Mouse (Mus musculus) heart, postnatal 10 days (tissue): ENCODE measurements at regions not wholly inside any gene's neighbourhood (a gene's known extent, or its start where the extent isn't known, plus 50 kb on each side); places are given as distances from the start of the nearest gene placed in this dataset.
A peak's percentile ranks its signal among the peaks of the same experiment; 100 is the strongest.

Experiments used
- DNase-seq, 2 experiments: peaks; one replicate each; pipeline ENCODE4 v3.0.0; 2021
- intact Hi-C: fragments of 180-260 bp; cut with DNase I; formaldehyde crosslinking; loops from one replicate; pipeline ENCODE4 v1.15.1; 2025

DNA sequence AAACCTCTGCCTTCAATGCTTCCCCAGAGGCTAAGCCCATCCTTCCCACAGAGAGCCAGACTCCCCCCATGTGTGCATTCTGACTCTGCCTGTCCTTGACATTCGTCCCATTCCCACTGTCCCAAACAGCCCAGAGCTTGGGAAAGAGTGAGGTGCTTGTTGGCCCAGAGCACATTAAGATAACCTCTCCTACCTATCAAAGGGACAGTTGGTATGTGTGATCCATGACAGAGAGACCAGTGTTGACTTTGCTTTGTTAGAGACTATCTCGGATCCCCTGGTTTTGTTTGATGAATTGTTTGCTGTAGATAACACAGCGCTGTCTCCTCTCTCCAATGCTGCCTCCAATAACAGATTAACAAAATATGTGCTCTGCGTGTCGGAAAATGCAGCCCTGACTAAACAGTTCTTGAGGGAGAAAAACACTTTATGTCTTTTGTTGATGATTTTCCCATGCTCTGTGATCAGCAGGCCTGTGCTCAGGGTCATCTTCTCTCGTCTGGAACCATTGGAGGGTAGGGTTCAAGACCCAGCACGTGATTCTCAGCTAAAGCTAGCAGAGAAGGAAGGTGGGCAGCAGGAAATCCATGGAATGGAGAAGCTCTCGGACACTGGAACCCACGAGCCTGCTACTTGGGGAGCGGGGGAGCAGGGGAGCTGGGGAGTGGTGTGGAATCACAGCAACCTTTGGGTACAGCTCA, 217.2 kb upstream of the Clint1 start:
- DNase-seq, result no peak
- intact Hi-C loops, result no loop called here

- intact Hi-C loops, result no loop called here
- no peak for DNase-seq
Measured at GRCm38 (mm10) chr11:45635896-45636295, 216.0 kb upstream of the Clint1 start.

DNA sequence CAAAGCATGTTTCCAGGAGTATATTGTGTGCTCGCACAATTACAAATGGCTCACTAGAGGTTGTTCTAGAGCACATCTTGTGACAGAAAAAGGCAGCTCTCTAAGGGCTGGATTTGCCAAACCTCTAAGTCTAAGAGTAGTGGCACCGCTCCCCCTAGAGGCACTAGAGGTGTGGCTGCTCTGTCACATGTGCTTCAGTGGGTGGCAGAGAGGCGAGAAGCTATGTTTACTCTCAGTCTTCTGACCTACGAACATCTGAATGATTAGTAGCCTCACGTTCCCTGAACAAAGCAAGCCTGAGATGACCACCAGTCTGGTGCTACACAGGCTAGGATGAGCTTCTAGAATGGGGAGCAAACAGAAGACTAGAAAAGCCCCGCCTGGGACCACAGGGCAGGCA, 212.6 kb upstream of the Clint1 start:
- intact Hi-C loops, result no loop called here
- DNase-seq, result no peak

GRCm38 (mm10) chr11:45642142-45642756, 209.6 kb upstream of the Clint1 start:
- no peak for DNase-seq
- intact Hi-C loops, result no loop called here

GRCm38 (mm10) chr11:45643629-45644325, 208.1 kb upstream of the Clint1 start:
- intact Hi-C loops, result no loop called here
- DNase-seq, result no peak

DNA sequence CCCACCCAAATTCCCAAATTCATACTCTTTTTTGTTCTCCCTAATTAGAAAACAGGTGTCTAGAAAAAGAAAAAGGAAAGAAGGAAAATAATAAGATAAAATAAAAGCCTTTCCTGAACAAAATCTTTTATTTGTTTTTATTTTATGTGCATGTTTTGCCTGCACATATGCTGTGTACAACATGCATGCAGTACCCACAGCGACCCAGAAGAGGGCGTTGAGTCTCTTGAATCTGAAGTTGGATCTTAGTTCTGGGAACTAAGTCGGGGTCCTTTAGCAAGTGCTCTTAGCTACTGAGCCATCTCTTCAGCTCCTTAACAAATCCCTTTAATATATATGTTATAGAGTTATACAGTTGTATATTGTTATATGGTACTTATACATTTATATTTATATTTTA, 206.0 kb upstream of the Clint1 start:
- intact Hi-C loops, result no loop called here
- no peak for DNase-seq

DNA sequence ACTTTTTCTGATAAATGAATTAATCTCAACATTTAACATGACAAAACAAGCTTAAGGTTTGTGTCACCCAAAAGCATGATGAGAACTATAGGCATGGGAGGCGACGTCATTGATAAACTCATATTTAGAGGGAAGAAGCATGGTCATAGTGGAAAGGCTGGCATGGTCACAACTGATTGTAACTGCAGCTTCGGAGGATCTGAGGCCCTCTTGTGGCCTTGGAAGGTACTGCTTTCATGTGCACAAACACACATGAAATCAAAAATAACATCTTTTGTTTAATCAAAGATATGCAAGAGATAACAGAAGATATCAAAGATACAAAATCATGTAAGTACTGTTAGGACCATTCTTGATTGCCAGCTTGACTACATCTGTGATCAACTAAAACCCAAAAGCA, 204.0 kb upstream of the Clint1 start:
- peak in 1 of 2 experiments; percentile 26 for DNase-seq
- intact Hi-C loops, result no loop called here

DNA sequence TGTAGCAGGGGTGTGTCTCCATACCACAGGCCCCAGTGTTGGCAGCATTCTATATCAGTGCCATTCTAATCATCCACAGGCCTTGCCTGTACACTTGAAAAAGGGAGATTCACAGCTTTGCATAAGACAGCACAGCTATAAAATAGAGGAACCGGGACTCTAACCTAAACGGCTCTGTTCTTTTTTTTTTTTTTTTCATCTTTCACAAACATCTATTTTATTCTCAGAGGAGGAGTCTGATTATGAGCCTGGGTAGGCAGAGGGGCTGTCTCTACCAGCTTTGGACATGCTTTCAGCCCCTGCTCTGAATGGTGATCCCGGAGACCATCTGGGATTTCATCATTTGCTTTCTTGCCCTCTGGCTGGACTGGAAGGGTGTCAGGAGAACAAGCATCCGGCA, 195.6 kb upstream of the Clint1 start:
- DNase-seq, result no peak
- intact Hi-C loops, result no loop called here

- DNase-seq, result no peak
- intact Hi-C loops, result no loop called here
Measured at GRCm38 (mm10) chr11:45670156-45670830, 181.6 kb upstream of the Clint1 start.

DNA sequence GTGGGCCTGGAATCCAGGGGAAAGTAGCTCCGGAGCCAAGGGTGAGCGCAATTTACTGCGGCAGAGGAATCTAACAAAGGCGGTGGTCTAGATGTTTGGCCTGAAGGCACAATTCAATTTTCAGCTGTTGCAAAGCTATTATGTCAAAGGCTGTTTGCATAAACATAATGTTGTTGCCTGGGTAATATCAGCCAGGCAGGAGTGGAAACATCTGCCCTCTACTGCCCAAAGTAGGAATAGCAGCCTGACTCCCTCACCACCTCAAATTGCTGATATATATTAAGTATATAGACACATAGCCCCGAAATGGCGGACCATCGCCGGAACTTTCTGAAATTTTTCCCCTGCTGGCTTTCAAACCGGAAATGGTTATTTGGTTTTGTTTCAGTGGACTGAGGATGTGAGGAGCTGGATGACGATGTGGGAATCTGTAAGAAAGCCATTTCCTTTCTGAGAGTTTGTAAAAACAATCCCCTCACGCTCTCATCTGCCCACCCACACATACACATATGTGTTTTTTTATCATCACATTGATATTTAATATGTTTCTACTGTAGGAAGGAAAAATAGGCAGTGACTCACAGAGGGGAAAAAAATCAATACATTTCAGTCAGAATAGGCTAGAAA, 173.1 kb upstream of the Clint1 start:
- DNase-seq, result peak; percentile 84 to 86
- intact Hi-C loops, result loop anchor here (5.0 kb wide), 1 partner anchor 1066 kb away; no protein-coding TSS in a partner anchor

DNA sequence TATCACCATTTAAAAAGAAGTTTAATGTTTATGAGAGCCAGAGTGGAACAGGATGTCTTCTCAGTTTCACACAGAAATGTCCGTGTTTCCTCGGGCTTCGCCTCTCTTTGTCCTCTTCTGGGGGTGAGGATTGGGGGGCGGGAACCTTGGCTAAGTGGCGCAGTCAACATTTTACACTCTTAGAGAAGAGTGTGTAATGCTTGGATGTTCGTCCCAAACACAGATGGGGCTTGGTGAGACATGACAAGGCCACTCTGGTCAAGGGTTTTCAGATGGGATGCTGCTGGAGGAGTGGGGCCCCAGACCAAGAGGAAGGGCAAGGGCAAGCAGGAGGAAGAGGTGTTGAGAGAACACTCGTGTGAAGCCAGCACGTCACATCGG, 172.6 kb upstream of the Clint1 start:
- no peak for DNase-seq
- intact Hi-C loops, result loop anchor here (5.0 kb wide), 1 partner anchor 1067 kb away; no protein-coding TSS in a partner anchor

- intact Hi-C loops, result loop anchor here (5.0 kb wide), 1 partner anchor 192 kb away; no protein-coding TSS in a partner anchor
- DNase-seq, result peak in 1 of 2 experiments; percentile 22
Measured at GRCm38 (mm10) chr11:45685571-45685970, 166.3 kb upstream of the Clint1 start.

DNA sequence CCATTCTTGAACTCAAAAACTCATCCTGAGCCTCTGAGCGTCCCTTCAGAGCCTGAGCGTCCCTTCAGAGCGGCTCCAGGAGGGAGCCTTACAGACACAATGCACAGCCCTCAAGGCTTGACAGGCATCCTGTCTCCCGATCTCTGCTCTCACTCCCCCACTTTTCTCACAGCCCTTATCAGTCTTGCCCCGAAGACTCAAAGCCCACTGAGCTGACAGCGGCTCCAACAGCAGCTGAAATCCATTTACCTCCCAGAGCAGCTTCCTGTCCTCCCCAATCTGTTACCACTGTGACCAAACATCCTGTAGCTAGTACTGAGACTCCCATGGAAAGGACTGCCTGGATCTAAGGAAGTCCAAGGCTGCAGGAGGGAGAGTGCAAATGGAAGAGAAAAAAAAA, 158.6 kb upstream of the Clint1 start:
- peak; percentile 39 to 44 for DNase-seq
- intact Hi-C loops, result no loop called here

DNA sequence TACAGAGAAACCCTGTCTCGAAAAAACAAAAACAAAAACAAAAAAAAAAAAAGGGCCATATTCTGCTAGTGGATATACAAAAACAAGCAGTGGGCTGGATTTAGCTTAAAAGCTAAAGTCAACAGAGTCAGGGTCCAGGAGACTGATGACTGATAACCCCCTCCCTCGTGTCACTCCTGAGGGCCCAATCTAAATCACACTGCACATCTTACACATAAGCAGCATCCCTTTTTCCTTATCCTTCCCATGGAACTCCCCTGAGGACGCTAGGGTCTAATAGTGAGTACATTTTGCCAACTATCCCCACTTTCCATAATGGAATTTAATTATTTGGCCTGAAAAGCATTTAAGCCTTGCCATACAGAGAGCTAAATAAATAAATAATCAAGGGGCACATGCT, 150.3 kb upstream of the Clint1 start:
- no peak for DNase-seq

GRCm38 (mm10) chr11:45702916-45703315, 148.9 kb upstream of the Clint1 start:
- no peak for DNase-seq
- intact Hi-C loops, result no loop called here

More for the DNA sequence above, 150.3 kb upstream of the Clint1 start:
- intact Hi-C loops, result no loop called here

DNA sequence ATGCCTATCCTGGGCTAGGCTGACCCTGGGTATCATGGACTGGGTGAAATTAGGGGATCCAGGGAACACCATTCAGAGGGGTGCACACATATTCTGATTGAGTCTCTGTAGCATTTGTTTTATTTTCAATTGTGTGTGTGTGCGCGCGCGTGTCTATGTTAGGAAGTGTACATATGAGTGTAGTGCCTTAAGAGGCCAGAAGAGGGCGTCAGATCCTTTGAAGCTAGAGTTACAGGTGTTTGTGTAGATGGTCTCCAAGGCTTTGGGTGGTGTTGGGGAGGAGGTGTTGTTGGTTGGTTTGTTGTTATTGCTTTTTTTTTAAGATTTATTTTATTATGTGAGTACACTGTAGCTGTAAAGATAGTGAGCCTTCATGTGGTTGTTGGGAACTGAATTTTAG, 147.4 kb upstream of the Clint1 start:
- intact Hi-C loops, result no loop called here
- no peak for DNase-seq

DNA sequence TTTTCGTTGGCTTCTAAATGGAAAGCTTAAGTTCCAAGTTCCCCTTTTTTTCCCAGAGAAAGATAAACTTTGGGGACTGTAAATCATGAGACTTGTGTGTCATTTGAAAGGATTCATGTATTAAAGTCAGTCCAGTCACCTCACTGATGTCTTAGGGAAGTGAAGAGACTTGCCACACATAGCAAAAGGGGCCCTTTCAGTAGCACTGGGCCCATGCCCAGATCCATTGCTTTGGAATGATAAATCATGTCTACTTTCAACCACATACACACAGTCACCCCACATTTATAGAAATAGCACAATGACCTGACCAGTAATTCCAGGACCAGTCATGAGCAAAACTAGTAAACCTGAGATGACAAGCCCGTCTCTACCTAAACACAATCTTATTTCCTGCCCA, 133.2 kb upstream of the Clint1 start:
- DNase-seq, result no peak
- intact Hi-C loops, result no loop called here

DNA sequence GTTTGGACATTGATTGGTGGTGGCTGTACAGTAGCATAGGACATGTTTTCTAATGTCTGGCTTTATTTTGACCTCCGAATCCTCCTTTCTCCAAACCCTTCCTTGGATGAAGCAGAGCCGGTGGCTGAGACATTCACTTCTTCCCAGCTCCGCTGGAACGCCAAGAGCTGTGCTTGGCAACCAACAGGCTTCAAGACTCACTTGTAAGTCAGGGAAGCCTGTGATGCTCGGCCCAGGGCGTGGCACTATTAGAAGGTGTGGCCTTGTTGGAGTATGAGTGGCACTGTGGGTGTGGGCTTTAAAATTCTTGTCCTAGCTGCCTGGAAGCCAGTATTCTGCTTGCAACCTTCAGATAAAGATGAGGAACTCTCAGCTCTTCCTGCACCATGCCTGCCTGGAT, 132.0 kb upstream of the Clint1 start:
- intact Hi-C loops, result no loop called here
- no peak for DNase-seq

DNA sequence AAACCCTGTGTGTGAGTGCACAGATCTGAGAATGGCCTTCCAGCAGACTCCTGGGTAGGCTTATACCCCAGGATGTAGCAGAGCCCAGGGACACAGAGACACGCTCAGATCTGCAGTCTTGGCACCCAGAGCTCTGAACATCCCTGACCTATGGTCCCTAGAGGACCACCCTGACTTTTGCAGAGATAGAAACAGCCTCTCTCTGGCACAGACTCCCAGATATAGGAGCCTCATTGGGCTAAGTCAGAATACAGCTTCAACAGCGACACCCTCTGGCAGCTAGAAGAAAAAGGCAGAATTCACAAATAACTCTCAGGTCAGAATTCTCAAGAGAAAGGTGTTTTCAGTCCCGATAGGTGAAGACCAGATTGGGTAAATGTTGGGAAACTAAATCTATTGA, 115.3 kb upstream of the Clint1 start:
- intact Hi-C loops, result loop anchor here (10.0 kb wide), 2 partner anchors 192 to 1122 kb away; partner anchors contain the start of gene Ebf1
- peak; percentile 33 to 42 for DNase-seq

DNA sequence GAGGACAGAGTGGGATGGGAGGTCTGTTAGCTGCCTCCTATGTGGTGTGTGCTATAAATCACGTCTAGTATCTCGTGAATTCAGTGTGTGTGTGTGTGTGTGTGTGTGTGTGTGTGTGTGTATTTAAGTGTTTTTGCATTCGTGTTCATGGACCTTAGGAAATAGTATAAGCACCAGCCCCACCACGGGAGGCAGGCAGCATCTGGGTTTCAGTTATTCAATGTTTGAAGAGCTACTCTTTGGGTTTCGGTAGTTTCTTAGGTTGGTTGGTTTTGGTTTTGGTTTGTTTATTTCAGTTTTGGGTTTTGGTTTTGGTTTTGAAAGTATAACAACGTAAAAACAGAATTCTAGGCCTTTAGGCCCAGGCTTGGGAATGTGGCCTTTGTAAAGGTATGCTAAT, 113.5 kb upstream of the Clint1 start:
- DNase-seq, result no peak
- intact Hi-C loops, result loop anchor here (10.0 kb wide), 2 partner anchors 194 to 1124 kb away; partner anchors contain the start of gene Ebf1

DNA sequence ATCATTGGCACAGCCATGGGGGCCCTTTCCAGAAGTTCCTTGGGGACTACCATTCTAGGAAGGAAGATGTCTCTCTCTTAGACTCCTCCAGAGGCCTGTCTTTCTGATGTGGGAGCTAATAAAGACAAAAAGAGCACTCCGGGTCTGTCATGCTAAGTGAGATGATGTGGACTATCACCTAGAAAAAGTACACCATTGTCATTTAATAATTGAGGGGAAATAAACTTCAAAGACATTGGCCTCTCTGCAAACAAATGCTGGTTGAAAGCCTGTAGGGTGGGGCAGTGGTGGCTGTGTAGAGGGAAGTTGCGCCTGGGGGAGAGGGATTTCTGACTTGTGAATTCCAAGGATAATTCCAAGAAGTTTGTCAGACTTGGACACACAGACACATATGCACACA, 105.9 kb upstream of the Clint1 start:
- intact Hi-C loops, result no loop called here
- no peak for DNase-seq
